Mouse (Mus musculus) large intestine, adult 2 months (tissue): ENCODE data around the gene Slc6a4. TPM values are rescaled to one million over a fixed set of nuclear protein-coding genes. Genes with fewer than 3 reads are reported as not detected.

ENCODE experiments used
- DNase-seq: peaks from one replicate; pipeline ENCODE4 v3.0.0-alpha.2; 2012; ENCODE audit warnings: low read depth, low spot score
- WGBS: fragments of 180-500 bp; shearing (Covaris S2); methylation state at CpG from one replicate; pipeline ENCODE4 v1.1.7; 2018; 5-methylcytosine and 5-hydroxymethylcytosine counted together
- polyA plus RNA-seq: library from polyadenylated mRNA; depleted of rRNA; stranded (reverse); fragments of >200 nt; gene quantifications from 2 replicates; pipeline ENCODE4 v1.2.3, GENCODE M21; 2012; rRNA removed

The Slc6a4 gene
- polyA plus RNA-seq: 41.2 and 108 TPM in 2 replicates

GRCm38 (mm10) chr11:76997916-76998704 lies at the start of gene Slc6a4:
Slc6a4 (plus strand) TSS chr11:76998603.
- WGBS: 1% methylated on average over 52 of the region's 52 CpGs
- DNase-seq: no peak

GRCm38 (mm10) chr11:76953536-76953935 lies 44.9 kb upstream of the Slc6a4 start:
- WGBS: 64% methylated on average over 2 of the region's 2 CpGs

GRCm38 (mm10) chr11:76965703-76966102 lies 32.7 kb upstream of the Slc6a4 start:
- no peak for DNase-seq
- WGBS: 90% methylated on average over 3 of the region's 3 CpGs

More at GRCm38 (mm10) chr11:76953536-76953935, 44.9 kb upstream of the Slc6a4 start:
- no peak for DNase-seq

GRCm38 (mm10) chr11:76970328-76970727 lies 28.1 kb upstream of the Slc6a4 start:
- 88% methylated on average over 2 of the region's 2 CpGs for WGBS
- DNase-seq: no peak

- WGBS: 78% methylated on average over 7 of the region's 7 CpGs
- no peak for DNase-seq
These were observed 23.6 kb upstream of the Slc6a4 start for GRCm38 (mm10) chr11:76974680-76975319.

GRCm38 (mm10) chr11:76981570-76982141 lies 16.7 kb upstream of the Slc6a4 start:
- no peak for DNase-seq

GRCm38 (mm10) chr11:76982415-76982814 lies 16.0 kb upstream of the Slc6a4 start:
- 39% methylated on average over 4 of the region's 4 CpGs for WGBS
- DNase-seq: no peak

More at GRCm38 (mm10) chr11:76981570-76982141, 16.7 kb upstream of the Slc6a4 start:
- WGBS: 65% methylated on average over 5 of the region's 5 CpGs

- DNase-seq: no peak
- 40% methylated on average over 5 of the region's 5 CpGs for WGBS
These were observed 14.8 kb upstream of the Slc6a4 start for GRCm38 (mm10) chr11:76983641-76984040.

- DNase-seq: no peak
These were observed 14.2 kb upstream of the Slc6a4 start for GRCm38 (mm10) chr11:76984173-76984572.

- WGBS: 82% methylated on average over 5 of the region's 5 CpGs
These were observed 7.6 kb upstream of the Slc6a4 start for GRCm38 (mm10) chr11:76990839-76991238.

GRCm38 (mm10) chr11:76992886-76993285 lies 5.5 kb upstream of the Slc6a4 start:
- DNase-seq: no peak
- 42% methylated on average over 4 of the region's 4 CpGs for WGBS

More at GRCm38 (mm10) chr11:76990839-76991238, 7.6 kb upstream of the Slc6a4 start:
- no peak for DNase-seq

- no peak for DNase-seq
- 50% methylated on average over 20 of the region's 20 CpGs for WGBS
These were observed 2.3 kb upstream of the Slc6a4 start for GRCm38 (mm10) chr11:76995966-76996672.

GRCm38 (mm10) chr11:76997305-76997704 lies 1.1 kb upstream of the Slc6a4 start:
- no peak for DNase-seq
- 1% methylated on average over 21 of the region's 21 CpGs for WGBS

- whole genome bisulfite sequencing: 15% methylated on average over 24 of the region's 24 CpGs
- no peak for DNase-seq
These were observed 363 bp downstream of the Slc6a4 start for GRCm38 (mm10) chr11:76998705-76999226.

- no peak for DNase-seq
- 51% methylated on average over 5 of the region's 5 CpGs for WGBS
These were observed 2.3 kb downstream of the Slc6a4 start for GRCm38 (mm10) chr11:77000741-77001140.

GRCm38 (mm10) chr11:77002361-77002760 lies 4.0 kb downstream of the Slc6a4 start:
- no peak for DNase-seq
- WGBS: 52% methylated on average over 1 of the region's 1 CpGs

GRCm38 (mm10) chr11:77005881-77006280 lies 7.5 kb downstream of the Slc6a4 start:
- no peak for DNase-seq
- 23% methylated on average over 4 of the region's 4 CpGs for WGBS

- 31% methylated on average over 6 of the region's 6 CpGs for WGBS
- no peak for DNase-seq
These were observed 8.2 kb downstream of the Slc6a4 start for GRCm38 (mm10) chr11:77006616-77007015.

GRCm38 (mm10) chr11:77009069-77010025 lies 10.9 kb downstream of the Slc6a4 start:
- WGBS: 25% methylated on average over 16 of the region's 16 CpGs
- DNase-seq: no peak
